In the genomic region with DNA sequence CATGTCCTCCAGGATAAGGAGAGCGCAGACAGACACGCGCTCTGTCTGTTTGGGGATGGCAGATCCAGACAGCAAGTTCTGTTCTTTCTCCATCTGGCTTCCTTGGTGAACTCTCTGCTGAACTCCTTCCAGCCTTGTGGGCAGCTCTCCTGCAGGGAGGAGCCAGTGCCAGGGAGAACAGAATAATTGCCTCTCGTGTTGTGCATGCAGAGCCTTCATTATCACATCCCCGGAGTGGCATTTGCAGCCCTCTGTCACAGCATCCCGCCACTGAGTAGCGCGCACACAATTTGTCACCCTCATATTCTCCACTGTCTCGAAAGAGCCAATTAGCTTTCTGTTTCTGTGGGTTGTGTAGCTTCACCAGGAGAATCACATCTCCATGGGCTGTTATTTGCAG, we compare ENCODE assay signal across 11 mouse cellular contexts. TPM values are rescaled to one million over a fixed set of nuclear protein-coding genes. Genes with fewer than 3 reads are reported as not detected.
A peak's percentile ranks its signal among the peaks of the same experiment; 100 is the strongest.
DNase-seq lines count a peak whose midpoint lies in the region; ATAC-seq and TF ChIP-seq lines count a peak whose summit lies in the region.
"Had no signal": no experiment of that assay in that cellular context is flagged by ENCODE, and none has a peak within 500 bp of the region (broad histone marks: within the 10 kb centered on the region; RNA-seq: fewer than 3 reads in every experiment).

No protein-coding gene starts in this region.

- ATAC-seq in forebrain, postnatal 0 days, result peak; percentile 94
- no peak for ATAC-seq in megakaryocyte progenitor cell, adult 5-6 weeks (replicated peaks; ENCODE audit: poor library complexity)

- no peaks in the 10 kb centered on the region for H3K9me3 ChIP-seq in forebrain, postnatal 0 days (ENCODE audit: low read length)

- H3K4me2 ChIP-seq in forebrain, postnatal 0 days (ENCODE audit: low read depth), result no peak overlapping the region

- no peak for TF ChIP-seq CTCF in cerebellum, adult 2 months (IDR thresholded peaks at IDR 0.05; ENCODE audit: borderline replicate concordance, insufficient read depth, low read depth, low read length)
- no peak for TF ChIP-seq CTCF in forebrain, postnatal 0 days (IDR thresholded peaks at IDR 0.05; ENCODE audit: low read depth)

- WGBS in cerebellum, adult 2 months, result 2% methylated on average over 9 of the region's 9 CpGs
- WGBS in forebrain, postnatal 0 days, result 21% methylated on average over 9 of the region's 9 CpGs

- TF ChIP-seq POLR2A in cerebellum, adult 2 months (IDR thresholded peaks at IDR 0.05; ENCODE audit: borderline replicate concordance, insufficient read depth, low read length), result peak; percentile 34; the same call in 1 of the 2 replicates

- H3K4me1 ChIP-seq in cerebellum, adult 2 months (ENCODE audit: control insufficient read depth, insufficient read depth, low read length), result peaks cover 53% of the 10 kb centered on the region
- H3K4me1 ChIP-seq in forebrain, postnatal 0 days (ENCODE audit: insufficient read depth), result peaks cover 6% of the 10 kb centered on the region; the same call in 1 of the 2 replicates

- no peaks in the 10 kb centered on the region for H3K36me3 ChIP-seq in forebrain, postnatal 0 days (ENCODE audit: insufficient read depth)

- no peak overlapping the region for H3K9ac ChIP-seq in forebrain, postnatal 0 days

- DNase-seq in cerebellum, adult 2 months, result peak; percentile 92 to 95
- peak; percentile 85 for DNase-seq in forebrain, postnatal 0 days
- DNase-seq in layer of hippocampus, postnatal 14 days (ENCODE audit: low spot score in 2 of 2), result peak; percentile 69 to 88
- DNase-seq in right cerebral cortex, adult 18-20 months, result peak; percentile 89
- no peak for DNase-seq in retina, postnatal 1 day
- DNase-seq in thymus, postnatal 25 days, result no peak

- no peak overlapping the region for H3K4me3 ChIP-seq in cerebellum, adult 2 months (replicated peaks; ENCODE audit: insufficient read depth, low read depth, low read length)
- H3K4me3 ChIP-seq in forebrain, postnatal 0 days (ENCODE audit: low read depth, low read length), result no peak overlapping the region

- H3K27me3 ChIP-seq in cerebellum, adult 2 months (ENCODE audit: control insufficient read depth, insufficient read depth, low read length), result no peaks in the 10 kb centered on the region
- no peaks in the 10 kb centered on the region for H3K27me3 ChIP-seq in forebrain, postnatal 0 days (ENCODE audit: insufficient read depth, low read length)

- H3K27ac ChIP-seq in cerebellum, adult 2 months (ENCODE audit: insufficient read depth, low read length), result peak overlapping the region; percentile 77
- peak overlapping the region; percentile 69 for H3K27ac ChIP-seq in forebrain, postnatal 0 days (ENCODE audit: low read depth, low read length)
- H3K27ac ChIP-seq: macrophage had no signal

RNA-seq across cellular contexts. Expression of gene Smndc1, which starts 40.0 kb away (rescaled TPM):
- polyA plus RNA-seq in cerebellum, adult 2 months (2012; rRNA removed), result 24.6 and 26.1 TPM in 2 replicates
- 13.9 and 15.5 TPM in 2 replicates for total RNA-seq in forebrain, postnatal 0 days (2014; rRNA removed)
- 33.9 and 39.3 TPM in 2 replicates for polyA plus RNA-seq in forebrain, postnatal 0 days (2015; fragmentation: Nextera tagmentation; extraction: Ambion mirVana)
- 10 to 100 TPM; 34.9 to 36.8 TPM for total RNA-seq in layer of hippocampus, postnatal 14 days (2021)
- 83.2 and 83.5 TPM in 2 replicates for total RNA-seq in megakaryocyte progenitor cell, adult 5-6 weeks (2015)
- total RNA-seq in megakaryocyte progenitor cell, adult 5-6 weeks (2017), result 32.3 and 42.5 TPM in 2 replicates

RNA-seq across cellular contexts. Expression of gene Gm10197, which starts 58.8 kb away (rescaled TPM):
- polyA plus RNA-seq in cerebellum, adult 2 months (2012; rRNA removed), result not detected in 2 replicates
- not detected in 2 replicates for total RNA-seq in forebrain, postnatal 0 days (2014; rRNA removed)
- not detected in 2 replicates for polyA plus RNA-seq in forebrain, postnatal 0 days (2015; fragmentation: Nextera tagmentation; extraction: Ambion mirVana)
- not detected for total RNA-seq in layer of hippocampus, postnatal 14 days (2021)
- not detected in 2 replicates for total RNA-seq in megakaryocyte progenitor cell, adult 5-6 weeks (2015)
- total RNA-seq in megakaryocyte progenitor cell, adult 5-6 weeks (2017), result not detected in 2 replicates
- total RNA-seq: left cerebral cortex, postnatal 10 days had no signal
- polyA plus RNA-seq: heart, embryonic 14.5 days; macrophage; spleen, adult 2 months had no signal

Comparison
In these comparisons a context has a peak if more than half of its experiments do, and no peak if none do; other contexts are left out.
1. DNase-seq: peak in cerebellum, adult 2 months (2 of 2), forebrain, postnatal 0 days (single experiment), layer of hippocampus, postnatal 14 days (2 of 2) and right cerebral cortex, adult 18-20 months (single experiment); none in retina, postnatal 1 day (single experiment) and thymus, postnatal 25 days (single experiment).